Mouse (Mus musculus): ENCODE data around the gene Tmem185b. TPM values are rescaled to one million over a fixed set of nuclear protein-coding genes. Genes with fewer than 3 reads are reported as not detected.

Gene Tmem185b
- total RNA-seq, 2 experiments from 2014 or later = 15.6 to 18.2 TPM

- DNase-seq (ENCODE audit: low spot score in 2 of 2) = no peak
Observed at GRCm38 (mm10) chr1:119536122-119536521, 10.2 kb downstream of the Tmem185b start.

- DNase-seq (ENCODE audit: low spot score in 2 of 2) = no peak
Observed at GRCm38 (mm10) chr1:119537651-119538050, 11.7 kb downstream of the Tmem185b start.

GRCm38 (mm10) chr1:119539252-119539651 lies 13.3 kb downstream of the Tmem185b start:
- no peak for DNase-seq (ENCODE audit: low spot score in 2 of 2)

DNA sequence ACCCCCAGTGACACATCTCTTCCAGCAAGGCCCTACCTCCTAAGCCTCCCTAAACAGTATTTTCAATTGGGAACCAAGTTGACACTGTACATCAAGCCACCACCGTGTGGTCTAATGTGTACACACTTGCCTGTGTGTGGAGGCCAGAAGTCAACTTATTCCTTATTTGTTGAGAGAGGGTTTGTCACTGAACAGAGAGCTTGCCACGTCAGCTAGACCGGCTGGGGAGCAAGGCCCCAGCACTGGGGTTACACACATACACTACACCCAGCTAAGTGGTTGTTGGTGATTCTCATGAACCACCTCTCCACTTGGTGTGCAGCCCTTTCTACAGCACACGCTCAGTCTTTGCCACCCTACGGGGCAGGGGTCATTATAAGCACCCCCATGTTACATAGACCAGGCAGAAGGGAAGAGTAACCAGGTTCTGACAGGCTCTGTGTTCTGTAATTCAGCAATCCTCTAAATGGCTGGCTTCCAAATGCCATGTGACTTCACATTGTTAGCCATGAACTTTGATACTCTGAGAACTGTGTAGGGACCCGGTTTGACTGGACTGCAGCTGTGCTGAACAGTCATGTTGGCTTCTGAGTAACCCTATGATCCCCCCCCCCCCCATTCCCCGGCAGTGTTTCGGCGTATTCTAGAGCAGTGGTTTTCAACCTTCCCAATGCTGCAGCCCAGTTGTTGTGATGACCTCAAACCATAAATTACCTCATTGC lies 15.0 kb downstream of the Tmem185b start:
- no peak for DNase-seq (ENCODE audit: low spot score in 2 of 2)

- no peak for DNase-seq (ENCODE audit: low spot score in 2 of 2)
Observed at GRCm38 (mm10) chr1:119541570-119541969, 15.6 kb downstream of the Tmem185b start.

- DNase-seq (ENCODE audit: low spot score in 2 of 2) = no peak
Observed at GRCm38 (mm10) chr1:119543316-119543715, 17.4 kb downstream of the Tmem185b start.

DNA sequence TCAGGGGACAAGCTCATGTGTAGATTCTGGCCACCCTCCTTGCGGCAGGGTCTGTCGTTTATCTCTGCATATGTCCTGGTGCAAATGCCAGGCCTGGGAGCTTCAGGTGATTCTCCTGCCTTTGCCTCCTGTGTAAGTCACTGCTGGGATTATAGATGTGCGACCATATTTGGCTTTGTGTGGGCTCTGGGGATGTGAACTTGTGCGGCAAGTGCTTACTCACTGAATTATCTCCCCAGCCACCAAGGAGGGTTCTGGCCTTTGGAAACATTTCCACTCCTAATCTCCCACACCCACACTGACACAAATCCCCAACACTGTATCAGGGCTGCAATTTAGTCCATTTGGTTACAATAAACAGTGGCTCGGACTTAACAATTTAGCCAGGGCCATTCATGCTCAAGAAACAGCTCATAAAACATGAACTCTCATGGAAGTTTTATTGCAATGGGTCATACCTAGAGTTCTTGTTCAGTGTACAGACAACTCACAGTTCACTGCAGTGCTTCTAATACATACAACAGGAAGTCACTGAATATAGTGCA lies 18.7 kb downstream of the Tmem185b start:
- DNase-seq (ENCODE audit: low spot score in 2 of 2) = no peak

DNA sequence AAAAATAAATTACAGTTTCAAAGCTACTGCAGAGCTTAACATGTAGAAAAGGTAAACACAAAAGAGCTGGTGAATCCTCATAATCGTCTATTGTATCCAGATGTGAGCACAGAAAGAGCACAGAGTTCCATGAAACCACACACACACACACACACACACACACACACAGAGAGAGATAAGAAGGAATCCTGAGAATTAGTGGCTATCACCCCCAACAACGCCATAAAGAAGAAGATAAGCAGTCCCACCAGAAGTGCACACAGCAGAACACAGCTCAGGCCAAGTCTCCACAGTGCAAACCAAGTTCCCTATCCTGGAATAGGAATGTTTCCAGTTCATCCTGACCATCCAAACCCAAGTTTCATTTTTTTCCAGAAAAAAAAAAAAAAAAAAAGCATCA lies 19.2 kb downstream of the Tmem185b start:
- no peak for DNase-seq (ENCODE audit: low spot score in 2 of 2)

- no peak for DNase-seq (ENCODE audit: low spot score in 2 of 2)
Observed at GRCm38 (mm10) chr1:119545671-119546070, 19.7 kb downstream of the Tmem185b start.

GRCm38 (mm10) chr1:119546490-119546889 lies 20.5 kb downstream of the Tmem185b start:
- DNase-seq (ENCODE audit: low spot score in 2 of 2) = no peak

DNA sequence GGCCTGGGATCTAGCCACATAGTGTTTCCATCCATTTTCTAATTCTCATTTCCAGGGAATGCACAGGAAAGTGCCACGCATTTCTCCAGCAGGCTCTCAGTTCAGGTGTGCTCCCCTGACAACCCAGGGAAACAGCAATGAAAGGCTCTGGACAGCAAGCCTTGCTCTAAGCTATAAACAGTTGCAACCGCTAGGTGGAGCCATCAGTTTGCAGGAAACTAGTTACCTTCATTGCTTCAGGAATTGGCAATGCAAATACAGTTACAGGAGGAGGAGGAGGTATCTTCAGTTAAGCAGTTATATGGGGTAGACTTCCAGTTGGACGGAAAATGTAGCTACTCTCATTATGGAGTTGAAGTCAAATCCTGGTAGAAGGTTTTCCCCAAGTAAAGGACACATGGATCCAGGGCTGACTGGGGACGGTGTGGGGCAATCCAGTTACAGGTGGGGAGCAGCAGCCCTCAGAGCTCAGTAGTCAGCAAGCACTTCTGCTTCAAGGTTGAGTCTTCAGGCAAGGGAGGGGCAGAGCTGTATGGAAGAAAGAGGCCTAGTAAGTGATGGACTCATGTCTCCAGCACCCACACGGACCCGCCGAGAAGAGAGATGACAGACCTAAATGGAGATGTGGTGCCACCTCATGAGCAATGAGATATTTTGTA lies 22.8 kb downstream of the Tmem185b start:
- DNase-seq (ENCODE audit: low spot score in 2 of 2) = peak; percentile 86 to 94

DNA sequence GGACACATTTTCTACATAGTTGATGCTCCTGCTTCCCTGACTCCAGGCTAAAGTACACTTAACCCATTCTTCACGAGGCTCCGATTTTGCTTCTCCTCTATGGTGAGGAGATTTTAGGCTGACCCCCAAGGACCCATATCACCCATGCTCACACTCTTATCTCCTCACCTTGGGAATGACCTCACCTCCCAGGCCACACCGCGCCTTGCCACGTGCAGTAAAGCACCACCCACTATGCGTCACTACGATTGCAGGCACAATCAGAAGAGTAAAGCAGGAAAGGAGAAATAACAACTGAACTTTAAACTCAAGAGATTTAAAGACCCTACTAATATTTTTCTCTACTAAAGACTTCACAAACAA lies 23.3 kb downstream of the Tmem185b start:
- DNase-seq (ENCODE audit: low spot score in 2 of 2) = no peak

GRCm38 (mm10) chr1:119550064-119550463 lies 24.1 kb downstream of the Tmem185b start:
- DNase-seq (ENCODE audit: low spot score in 2 of 2) = no peak

GRCm38 (mm10) chr1:119551651-119552050 lies 25.7 kb downstream of the Tmem185b start:
- no peak for DNase-seq (ENCODE audit: low spot score in 2 of 2)

GRCm38 (mm10) chr1:119555651-119556050 lies 29.7 kb downstream of the Tmem185b start:
- DNase-seq (ENCODE audit: low spot score in 2 of 2) = no peak

GRCm38 (mm10) chr1:119557641-119558395 lies 31.9 kb downstream of the Tmem185b start:
- no peak for DNase-seq (ENCODE audit: low spot score in 2 of 2)

DNA sequence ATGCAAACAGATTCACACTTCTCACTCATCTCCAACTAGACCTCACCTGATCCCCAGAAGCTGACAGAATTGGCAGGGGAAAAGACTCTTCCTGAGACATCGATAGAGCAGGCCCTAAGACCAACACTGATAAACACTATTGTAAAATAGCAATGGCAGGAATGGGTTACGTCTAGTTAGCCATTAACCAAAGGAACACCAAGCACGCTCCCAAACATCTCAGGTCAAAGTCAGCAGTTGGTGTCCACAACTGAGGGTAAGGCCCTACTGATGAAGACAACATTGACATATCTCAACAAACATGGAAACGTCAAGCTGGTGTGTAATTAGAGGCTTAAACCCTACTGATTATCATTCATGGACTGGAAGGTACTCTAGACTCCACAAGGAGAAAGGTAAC lies 39.6 kb downstream of the Tmem185b start:
- no peak for DNase-seq (ENCODE audit: low spot score in 2 of 2)

DNA sequence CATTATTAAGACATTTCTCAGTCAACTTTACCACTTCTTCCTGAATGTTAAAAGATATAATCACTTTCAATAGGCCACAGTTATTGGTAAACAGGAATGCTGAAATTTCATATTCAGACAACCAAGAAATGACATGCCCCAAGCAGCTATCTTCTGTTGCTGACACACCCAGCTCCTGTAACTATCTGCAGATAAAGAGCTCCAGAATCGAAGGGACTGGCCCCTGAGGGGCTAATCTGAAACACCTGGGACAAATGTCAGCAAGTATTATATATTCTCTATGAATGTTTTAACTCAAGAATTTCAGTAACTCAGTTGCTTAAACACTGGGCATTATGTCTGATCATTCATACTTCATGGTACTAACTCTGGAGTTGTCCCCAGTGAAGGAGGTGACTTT lies 44.2 kb downstream of the Tmem185b start:
- no peak for DNase-seq (ENCODE audit: low spot score in 2 of 2)

Measured in left cerebral cortex, adult 18-20 months (tissue).